Mouse (Mus musculus) lung, postnatal 14 days (tissue): ENCODE measurements around the gene Gm27021.
A peak's percentile ranks its signal among the peaks of the same experiment; 100 is the strongest.

ENCODE experiments used
- DNase-seq: peaks from one replicate; pipeline ENCODE4 v3.0.0; 2021

The Gm27021 gene

DNA sequence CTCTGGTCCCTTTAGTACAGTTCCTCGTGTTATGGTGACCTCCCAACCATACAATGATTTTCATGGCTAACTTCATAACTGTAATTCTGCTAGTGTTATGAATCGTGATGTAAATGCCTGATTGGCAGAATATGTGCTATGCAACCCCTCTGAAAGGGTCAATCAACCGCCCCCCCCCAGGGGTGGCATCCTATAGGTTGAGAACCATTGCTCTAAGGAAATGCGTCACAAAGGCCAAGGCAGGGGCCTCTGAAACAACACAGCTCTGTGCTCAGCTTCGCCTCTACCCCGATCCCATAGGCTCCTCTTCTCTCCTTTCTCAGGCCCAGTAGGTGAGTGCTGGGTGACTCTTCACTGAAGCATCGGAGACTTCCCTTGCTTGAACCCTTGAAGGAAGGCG lies 17.7 kb upstream of the Gm27021 start:
- no peak for DNase-seq

DNA sequence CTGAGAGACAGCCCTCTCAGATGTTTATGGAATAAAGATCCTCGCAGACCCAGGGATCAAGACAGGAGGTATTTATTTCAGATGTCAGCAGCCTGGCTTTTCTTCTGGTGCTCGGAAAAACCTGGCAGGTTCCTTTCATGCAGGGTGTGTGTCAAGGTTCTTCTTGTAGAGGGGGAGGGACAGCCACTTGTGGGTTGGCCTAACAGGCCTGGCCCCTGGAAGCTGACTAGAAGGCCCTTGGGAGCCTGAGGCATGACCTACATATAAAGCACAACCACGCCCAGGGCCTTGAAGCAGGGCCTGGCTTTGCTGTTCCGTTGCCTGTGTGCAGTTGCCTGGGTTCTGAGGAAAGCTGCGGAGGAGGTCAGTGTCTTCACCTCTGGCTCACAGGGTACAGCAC lies 17.2 kb upstream of the Gm27021 start:
- DNase-seq, result peak; percentile 19

DNA sequence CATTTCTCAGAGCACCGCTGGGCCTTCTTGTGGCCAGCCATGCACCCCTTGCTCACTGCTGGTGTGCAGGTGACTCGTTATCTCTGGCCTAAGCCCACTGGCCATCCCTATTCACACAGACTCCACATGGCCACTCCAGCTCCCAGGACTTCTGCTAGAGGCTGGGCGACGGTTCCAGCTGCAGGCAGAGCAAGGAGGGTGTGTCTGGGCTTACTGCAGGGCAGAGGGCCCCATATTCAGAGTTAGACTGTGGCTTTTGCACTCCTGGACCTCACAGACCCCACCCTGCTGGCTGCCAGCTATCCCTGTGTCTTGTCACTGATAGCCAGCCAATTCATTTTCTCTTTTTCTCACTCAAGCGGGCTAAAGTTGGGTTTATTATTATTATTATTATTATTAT lies 16.2 kb upstream of the Gm27021 start:
- DNase-seq, result no peak

DNA sequence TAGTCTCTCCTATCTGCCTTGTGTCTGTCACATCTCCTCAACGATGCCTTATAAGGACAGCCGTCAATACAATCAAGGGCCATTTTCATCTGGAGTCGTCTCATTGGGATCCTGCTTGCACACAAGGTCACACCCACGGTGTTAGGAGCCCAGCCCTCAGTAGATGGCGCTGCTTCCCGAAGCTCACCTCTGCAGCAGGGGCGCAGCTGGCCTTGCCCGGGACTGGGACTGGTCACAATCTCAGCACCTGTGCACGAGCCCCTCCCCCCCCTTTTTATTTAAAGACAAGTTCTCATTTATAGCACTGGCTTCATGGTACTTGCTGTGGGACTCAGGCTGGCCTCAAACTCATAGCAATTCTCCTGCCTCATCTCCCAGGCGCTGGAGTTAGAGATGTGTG lies 15.7 kb upstream of the Gm27021 start:
- DNase-seq, result peak; percentile 85

DNA sequence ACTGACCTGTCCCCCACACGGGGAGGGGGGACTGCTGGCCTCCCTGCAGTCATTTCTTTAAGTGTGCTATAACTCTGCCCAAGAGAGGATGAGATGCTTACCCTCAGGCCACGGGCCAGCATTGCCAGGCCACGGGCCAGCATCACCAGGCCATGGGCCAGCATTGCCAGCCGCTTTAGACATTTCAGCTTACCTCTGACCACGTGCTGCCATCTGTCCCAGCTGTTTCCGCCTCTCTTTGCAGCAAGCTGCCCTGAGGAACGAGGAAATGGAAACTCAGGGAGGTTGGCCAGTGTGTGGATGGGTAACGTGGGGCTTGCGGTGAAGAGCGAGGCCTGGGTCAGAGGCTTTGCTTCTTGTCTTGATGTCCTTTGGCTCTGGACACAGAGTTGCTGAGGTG lies 13.2 kb upstream of the Gm27021 start:
- no peak for DNase-seq

DNA sequence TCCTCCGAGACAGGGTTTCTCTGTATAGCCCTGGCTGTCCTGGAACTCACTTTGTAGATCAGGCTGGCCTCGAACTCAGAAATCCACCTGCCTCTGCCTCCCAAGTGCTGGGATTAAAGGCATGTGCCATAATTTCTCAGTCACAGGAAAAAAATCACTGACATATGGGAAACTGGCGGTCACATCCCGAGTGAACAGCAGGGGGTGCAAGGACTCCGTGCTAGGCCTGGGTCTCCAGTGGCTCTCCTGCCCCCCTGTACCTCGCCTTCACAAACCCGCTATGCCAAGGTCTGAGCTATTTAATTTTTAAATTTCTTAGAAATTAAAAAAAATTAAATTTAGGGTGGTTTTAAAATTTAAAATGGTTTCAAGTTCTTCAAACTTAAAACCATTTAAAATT lies 12.5 kb upstream of the Gm27021 start:
- peak; percentile 71 for DNase-seq

DNA sequence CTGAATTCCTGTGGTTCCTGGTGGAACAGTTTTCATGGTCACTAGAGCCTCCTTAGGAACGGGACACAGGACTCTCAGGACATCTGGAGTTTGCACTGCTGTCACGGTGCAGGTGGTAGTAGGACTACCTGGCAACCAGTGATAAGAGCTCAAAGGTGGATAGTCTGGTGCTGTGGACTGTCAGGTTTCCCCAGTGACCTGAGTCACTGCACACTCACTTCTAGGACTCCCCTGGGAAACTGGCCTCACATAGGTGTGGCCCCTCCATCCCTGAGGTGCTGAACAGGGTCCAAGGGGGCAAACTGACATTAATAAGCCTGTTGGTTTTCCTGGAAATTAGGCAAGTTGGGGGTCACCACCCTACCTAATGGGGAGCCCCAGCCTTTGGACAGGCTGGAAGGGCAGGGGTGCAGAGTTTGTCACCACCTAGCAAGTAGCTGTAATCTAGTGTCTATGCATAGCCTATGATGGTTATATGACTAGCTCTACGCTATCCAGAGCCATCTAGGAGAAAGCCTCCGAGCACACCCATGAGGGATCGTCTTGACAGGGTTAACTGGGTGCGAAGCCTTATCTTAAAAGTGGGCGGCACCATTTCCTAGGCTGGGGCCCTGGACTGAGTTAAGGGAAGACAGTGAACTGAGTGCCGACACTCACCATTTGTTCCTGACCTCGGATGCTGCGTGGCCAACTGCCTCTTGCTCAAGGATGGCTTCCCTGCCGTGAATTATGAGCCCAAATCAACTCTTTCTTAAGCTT lies 11.9 kb upstream of the Gm27021 start:
- DNase-seq, result no peak

DNA sequence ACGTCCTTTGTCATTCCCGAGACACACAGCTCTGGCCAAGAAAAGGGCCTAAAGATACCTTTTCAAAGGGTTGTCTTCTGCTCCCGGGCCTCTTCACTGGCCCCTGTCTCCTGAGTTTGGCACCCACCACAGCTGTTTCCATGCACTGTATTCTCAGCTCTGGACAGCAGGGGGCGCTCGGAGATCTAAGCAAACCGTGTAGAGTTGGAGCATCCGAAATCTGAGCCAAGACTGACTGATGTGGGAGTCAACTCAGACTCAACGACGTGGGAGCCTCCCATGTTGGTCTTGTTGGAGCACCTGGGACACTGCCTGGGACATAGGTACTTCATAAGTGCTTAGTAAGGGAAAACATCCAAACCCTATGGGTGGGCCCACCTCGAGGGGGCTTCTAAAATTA lies 10.6 kb upstream of the Gm27021 start:
- DNase-seq, result peak; percentile 91

DNA sequence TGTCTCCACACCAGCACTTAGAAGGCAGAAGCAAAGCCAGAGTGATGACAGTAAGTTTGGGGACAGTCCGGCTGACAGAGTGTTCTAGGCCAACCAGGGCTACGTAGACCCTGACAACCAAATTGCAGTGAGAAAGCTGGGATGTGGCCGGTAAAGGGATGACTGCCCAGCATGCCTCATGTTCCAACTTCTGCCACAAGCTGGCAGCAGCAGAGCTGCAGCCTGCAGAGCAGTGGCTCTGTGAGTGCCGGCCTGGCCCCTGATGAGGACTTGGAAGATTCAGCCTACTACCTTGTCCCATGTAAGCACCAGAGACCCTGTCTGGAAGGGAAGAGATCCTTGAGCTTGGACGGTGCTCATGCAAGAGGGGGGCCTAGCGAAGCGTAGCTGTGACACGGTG lies 7.8 kb upstream of the Gm27021 start:
- DNase-seq, result no peak

DNA sequence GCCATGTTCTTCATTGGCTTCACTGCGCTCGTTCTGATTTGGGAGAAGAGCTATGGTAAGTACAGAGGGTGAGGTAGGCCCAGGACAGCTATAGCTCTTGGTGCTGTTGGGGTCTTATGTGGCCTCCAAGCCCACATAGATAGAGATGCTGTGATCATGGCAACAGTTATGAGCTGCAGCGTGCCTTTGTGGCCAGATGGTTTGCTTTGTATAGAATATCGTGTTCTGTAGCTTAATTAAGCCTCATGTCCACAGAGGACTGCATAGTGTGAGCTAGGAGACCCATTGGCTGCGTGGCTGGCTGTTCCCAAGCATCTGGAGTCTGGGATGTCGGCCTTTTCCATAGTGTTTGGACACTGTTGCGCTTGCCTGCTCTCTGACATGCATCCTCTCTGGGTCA lies 5.4 kb upstream of the Gm27021 start:
- DNase-seq, result no peak

DNA sequence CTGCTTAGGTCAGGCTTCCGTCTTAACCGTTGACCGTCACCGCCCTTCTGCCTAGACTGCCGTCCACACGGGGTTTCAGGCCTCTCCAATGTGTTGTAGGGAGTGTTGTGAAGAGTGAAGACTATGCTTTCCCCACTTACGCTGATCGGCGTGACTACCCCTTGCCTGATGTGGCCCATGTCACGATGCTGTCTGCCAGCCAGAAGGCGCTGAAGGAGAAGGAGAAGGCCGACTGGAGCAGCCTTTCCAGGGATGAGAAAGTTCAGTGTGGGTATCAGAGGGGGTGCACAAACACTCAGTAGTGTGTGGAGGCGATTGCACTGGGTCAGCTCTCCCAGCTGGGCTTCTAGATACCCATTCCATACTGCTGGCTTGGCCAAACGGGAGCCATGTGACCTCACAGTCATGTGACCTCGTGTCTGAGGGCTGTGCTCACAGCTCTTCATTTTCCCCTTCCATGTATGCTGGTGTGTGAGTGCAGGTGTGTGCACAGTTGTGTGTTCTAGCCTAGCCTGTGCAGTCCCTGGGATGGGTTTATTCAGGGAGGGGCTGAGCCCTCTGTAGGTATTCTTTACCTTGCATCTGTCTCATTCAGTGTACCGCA lies 4.8 kb upstream of the Gm27021 start:
- no peak for DNase-seq

DNA sequence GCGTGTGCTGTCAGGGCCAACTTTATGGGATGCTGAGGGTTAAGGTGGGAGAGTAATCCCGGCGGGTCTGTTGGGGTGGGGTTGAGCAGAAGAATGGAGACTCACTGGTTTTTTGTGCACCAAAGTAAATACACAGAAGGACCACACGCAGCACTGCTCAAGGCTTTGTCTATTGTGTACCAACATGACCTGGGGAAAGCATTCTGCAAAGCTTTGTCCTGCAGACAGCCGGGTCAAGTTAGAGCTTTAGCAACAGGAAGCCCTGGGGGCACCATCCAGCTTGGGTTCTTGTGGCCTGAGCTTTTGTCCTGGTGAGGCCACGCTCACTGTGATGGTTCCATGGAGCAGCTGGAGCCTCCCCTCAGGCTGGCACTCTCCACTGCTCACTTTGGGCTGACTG lies 3.9 kb upstream of the Gm27021 start:
- no peak for DNase-seq

DNA sequence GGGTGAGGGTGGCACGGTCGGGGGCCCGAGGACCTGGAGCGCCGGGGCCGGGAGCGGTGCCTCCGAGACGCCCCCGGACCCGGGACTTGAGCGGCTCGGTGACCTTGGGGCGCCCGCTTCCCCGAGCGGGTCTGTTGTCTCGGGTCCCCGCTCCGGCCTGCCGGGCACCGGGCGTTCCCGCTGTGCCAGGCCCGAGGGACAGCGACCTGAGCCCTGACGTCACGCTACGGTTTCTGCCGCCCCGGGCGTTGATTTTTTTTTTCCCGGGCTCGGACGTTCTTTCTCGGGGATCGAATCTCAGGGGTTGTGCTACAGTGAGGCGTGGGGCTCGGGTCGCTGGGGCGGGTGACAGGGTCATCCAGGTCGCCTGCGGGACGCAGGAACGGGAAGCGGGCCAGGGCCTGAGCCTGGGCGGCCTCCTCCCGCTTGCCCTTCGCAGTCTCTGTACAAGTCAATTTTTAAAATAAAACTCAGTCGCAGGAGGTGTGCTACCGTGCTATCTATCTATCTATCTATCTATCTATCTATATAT lies 561 bp upstream of the Gm27021 start, which contains the start of gene Emc8:
TSS of gene Emc8 (minus strand) at position 200 of the 532 bp plus-strand sequence.
- DNase-seq, result no peak

DNA sequence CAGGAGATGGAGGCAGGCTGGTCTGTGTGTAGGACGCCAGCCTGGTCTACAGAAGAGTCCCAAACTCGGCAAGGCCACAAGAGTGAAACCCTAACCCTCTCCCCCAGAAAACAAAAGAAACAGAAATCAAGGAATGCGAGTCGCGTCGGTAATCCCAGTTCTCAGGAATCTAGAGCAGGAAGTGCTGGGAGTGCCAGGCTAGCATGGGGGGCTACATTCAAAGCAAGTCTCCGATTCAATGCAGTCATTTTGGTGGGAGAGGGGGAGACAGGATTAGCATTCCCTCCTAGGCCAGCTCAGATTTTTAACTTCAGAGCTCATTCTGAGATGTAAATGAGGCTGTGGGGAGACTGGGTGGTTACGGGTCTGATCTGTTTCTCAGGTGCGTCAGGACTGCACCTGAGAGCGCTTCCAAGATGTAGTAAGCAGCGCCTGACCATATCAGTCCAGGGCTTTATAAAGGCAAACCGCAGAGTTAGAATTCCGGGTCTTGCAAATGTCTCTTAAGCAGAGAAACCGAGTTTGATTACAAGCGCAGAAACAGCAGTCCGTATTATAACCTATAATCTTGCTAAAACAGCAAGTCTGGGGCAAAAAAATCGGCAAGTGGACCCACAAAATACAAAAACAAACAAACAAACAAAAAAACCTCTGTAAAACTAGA lies 940 bp downstream of the Gm27021 start:
- DNase-seq, result no peak

DNA sequence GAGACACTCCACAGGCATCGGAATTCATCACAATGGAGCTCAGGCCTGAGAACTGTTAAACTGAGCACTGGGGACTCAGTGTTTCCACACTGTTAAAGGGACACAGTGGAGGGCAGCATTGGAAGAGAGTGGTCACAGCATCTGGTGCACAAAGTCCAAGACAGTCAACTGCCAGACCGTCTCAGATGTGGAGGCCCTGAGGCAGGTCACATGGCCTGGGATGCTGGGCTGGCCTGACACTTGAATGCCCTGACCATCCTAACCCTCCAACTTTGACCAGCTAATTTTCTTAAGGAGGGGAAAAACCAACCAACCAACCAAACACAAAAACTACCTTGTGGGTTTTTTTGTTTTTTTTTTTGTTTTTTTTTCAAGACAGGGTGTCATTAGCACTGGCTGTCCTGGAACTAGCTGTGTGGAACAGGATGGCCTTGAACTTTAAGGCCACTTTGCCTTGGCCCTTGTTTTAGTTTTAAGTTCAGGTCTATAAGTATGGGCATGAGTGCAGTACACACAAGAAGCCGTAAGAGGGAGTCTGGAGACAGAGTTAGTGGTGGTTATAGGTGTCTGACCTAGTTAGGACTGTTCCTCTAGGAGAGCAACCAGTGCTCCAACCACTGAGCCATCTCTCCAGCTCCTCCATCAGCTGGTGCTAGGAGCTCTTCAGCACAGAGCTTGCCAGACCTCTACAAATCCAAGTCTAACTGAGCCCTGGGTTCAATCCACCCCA lies 2.0 kb downstream of the Gm27021 start:
- no peak for DNase-seq

DNA sequence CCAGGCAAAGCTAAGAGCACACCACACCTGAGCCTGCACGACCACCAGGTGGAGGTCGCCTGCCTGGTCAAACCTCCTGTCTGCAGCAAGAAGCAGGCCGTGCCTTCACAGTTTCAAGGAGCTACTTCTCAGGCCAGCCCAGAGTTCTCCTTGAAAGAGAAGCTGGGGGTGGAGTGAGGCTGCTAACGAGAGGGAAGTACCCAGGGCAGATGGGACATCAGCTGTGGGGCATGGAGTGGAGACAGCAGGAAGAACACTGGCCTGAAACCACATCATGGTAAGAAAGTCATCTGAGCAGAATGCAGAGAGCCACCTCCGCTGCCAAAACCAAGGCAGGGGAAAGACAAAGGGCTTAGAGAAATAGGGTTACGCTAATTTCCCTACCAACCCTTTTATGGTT lies 3.3 kb downstream of the Gm27021 start:
- no peak for DNase-seq

DNA sequence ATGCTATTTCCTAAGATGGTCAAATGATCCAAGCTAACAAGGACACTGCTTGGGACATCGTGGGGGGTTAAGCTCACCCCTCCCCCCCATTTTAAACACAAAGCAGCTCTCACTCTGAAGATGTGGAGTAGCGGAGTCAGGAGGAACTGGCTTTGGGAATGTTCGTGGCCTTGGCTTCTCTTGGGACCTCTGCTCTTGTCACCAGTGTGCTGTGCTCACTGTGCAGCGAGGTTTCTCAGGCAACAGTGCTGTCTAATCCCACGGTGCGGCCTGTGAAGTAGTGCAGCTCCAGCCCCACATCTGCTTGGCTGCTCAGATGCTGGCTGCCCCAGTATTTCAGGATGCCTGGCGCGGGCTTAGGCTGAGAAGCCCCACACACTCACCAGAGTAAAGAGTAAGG lies 10.5 kb downstream of the Gm27021 start:
- no peak for DNase-seq

DNA sequence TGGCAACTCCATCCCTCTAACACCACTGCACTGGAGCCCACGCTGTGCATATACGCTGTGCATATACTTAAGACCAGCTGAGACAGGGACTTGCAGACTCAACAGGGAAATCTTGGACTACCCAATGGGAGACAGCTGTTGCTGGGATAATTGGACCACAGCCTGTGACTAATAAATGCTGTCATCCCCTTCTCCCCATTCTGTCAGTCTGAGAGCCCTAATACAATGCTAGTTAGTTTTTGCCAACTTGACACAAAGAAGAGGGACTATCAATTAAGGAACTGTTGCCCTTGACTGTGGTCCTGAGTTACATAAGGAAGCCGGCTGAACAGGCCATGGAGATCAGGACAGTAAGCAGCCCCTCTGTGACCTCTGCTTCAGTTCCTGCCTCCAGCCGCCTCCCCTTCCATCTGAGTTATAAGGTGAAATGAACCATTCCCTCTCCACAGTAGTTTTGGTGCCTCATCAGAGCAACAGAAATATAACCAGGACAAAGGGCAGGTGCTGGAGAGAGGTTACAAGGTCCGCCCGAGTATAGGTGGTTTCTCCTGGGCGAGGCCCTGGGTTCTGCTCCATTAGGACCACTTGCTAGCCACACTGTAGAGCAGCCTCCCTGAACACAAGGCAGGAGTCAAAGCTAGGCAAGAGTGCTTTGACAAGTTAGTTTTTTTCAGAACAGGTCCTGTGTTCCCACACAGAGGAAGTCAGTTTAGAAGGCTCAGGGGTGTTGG lies 11.4 kb downstream of the Gm27021 start:
- DNase-seq, result no peak

DNA sequence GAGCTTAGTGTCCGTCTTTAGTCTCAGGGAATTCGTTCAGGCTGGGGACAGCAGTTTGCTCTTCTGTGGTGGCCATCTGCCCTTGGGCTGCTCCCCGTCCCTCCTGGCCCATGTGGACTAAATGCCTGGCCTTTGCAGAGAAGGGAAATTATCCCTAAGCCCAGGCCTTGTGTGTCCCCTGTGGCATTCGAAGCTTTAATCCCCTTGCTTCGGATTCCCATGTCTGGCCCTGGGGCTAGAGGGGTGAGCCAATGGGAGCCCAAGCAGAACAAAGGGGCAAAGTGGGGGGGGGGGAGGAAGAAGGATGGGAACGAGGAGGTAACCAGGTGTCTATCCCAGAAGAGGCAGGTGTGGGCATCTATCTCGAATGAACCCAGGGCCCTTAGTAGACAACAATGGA lies 20.3 kb downstream of the Gm27021 start, which contains the start of gene 1190005I06Rik:
TSS of gene 1190005I06Rik (minus strand) at position 101 of the 400 bp plus-strand sequence.
- DNase-seq, result no peak

DNA sequence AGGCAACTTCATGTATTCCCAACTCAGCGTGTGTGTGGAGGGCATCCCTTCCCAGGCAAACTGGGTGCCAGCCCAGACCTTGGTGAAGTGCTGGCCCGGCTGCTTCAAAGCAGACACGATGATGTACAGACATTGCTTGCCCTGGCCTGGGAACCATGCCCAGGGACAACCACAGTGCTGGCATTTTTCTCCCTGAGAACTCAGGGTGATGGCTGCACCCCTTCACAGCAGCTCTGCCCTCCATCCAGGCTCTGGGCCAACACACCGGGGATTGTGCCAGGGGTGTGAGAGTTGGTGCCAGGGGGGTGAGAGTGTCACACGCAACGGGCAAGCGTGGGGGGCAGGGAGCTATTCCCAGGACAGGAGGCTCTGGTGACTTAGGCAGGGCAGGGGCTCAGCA lies 23.2 kb downstream of the Gm27021 start:
- DNase-seq, result peak; percentile 19

DNA sequence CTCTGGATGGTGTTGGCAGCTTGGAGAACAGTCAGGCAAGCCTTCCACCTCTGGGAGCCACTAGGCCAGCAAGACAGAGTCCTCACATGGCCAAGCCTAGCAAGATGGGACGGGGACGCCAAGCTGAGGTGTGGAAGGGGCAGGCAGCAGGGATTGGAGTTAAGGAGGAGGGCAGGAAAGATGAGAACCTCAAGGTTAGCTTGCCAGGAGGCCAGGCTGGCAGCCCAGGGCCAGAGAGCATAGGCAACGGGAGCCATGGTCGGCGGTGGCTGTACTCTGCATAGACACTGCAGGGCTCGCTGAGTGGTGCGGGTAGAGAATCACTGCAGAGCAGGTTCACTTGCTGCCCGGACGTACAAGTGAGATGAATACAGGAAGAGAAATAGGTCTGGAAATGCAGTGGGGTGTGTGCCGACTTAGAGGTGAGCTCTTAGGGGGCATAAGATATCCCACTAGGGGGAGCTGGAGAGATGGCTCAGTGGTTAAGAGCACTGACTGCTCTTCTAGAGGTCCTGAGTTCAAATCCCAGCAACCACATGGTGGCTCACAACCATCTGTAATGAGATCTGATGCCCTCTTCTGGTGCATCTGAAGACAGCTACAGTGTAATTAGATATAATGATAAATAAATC lies 25.7 kb downstream of the Gm27021 start:
- DNase-seq, result no peak

DNA sequence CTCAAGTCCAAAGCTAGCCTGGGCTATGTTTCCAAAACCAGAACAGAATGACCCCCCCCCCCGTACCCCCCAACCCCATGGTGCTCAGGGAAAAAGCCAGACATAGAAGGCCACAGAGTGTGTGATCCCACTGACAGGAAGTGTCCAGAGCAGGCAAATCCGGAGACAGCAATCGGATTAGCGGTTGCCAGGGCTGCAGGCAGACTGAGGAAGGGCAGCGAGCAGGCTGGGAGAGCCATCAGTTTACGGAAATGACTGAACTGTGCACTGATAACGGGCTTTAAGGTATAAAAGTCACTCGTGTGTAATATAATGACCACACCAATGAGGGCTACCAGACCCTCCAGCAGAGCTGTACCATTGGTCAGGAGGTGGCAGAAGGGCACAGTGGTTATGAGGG lies 26.6 kb downstream of the Gm27021 start:
- no peak for DNase-seq
